Mouse (Mus musculus) olfactory bulb, adult 2 months (tissue): ENCODE results near the gene Olfr1339.

Source experiments
- CTCF ChIP-seq: fragments of 200-500 bp; IDR thresholded peaks from 2 replicates; pipeline ENCODE4 v1.5.1; 2012; ENCODE audit warnings: low read depth, mild to moderate bottlenecking, low read length, moderate library complexity; ENCODE audit not compliant: insufficient read depth
- POLR2A ChIP-seq: fragments of 200-500 bp; IDR thresholded peaks from 2 replicates; pipeline ENCODE4 v1.6.1; 2012; ENCODE audit warnings: mild to moderate bottlenecking, low read depth, low read length, moderate library complexity; ENCODE audit not compliant: insufficient read depth

DNA sequence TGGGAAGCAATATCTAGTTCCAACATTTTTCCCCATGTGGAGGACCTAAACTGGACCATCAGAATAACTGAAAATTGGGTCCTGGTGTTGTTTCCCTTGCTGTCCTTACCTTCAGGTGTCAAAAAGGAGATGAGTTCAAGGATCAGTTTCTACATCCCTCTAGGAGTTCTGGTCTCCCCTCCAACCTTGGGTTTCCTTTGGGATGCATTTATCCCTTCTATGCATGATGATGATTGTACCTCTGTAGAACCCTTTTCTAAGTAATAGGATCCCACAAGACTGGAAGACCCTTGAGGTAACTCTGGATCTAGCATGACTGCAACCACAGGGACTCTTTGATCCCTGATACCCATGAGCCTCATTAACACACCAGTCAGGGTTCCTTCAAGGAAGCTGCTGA, 12.1 kb upstream of the Olfr1339 start, which contains the start of gene Olfr1340:
- no peak for TF ChIP-seq CTCF
- no peak for TF ChIP-seq POLR2A
